Mouse (Mus musculus) bone marrow, adult 2 months (tissue): Measurements from ENCODE around the gene Herpud1.

ENCODE experiments used
- CTCF ChIP-seq: fragments of 200-500 bp; IDR thresholded peaks from 2 replicates; pipeline ENCODE4 v1.5.1; 2011; ENCODE audit warnings: low read length, control low read depth; ENCODE audit not compliant: control insufficient read depth, insufficient read depth
- POLR2A ChIP-seq: fragments of 200-500 bp; IDR thresholded peaks from 2 replicates; pipeline ENCODE4 v1.6.1; 2011; ENCODE audit warnings: low read depth, mild to moderate bottlenecking, control low read depth, low read length, borderline replicate concordance; ENCODE audit not compliant: control insufficient read depth

GRCm38 (mm10) chr8:94361774-94362431, 24.3 kb upstream of the Herpud1 start:
- no peak for TF ChIP-seq POLR2A
- no peak for TF ChIP-seq CTCF
